Mouse (Mus musculus): ENCODE measurements around the gene Th. TPM values are rescaled to one million over a fixed set of nuclear protein-coding genes. Genes with fewer than 3 reads are reported as not detected.

The Th gene
- 3.2 and 3.7 TPM in 2 replicates for polyA plus RNA-seq (2014; fragmentation: Nextera tagmentation; extraction: Ambion mirVana)

DNA sequence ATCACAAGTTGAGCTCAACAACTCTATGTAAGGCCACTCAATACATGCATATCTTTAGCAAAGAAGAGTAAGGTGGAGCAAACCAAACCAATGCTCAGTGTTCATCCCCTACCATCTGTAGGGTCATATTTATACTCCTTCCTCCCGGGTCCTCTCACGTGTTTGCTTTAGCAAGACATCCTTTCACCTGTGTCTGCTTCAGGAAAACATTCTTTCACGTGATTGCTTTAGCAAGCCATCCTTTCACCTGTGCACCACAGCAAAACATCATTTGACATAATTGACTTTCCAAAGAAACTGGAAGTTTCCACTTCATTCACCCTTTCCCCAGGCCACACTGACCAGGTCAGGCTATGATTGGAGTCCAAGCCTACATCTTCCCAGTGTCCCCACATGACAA lies at the start of gene Th:
Gene Th, minus strand, starts transcription at position 101 of the 400 bp plus-strand sequence.
- H3K27ac ChIP-seq (ENCODE audit: low read length): no peak within 1 kb of the TSS; the same call in 1 of the 2 replicates

DNA sequence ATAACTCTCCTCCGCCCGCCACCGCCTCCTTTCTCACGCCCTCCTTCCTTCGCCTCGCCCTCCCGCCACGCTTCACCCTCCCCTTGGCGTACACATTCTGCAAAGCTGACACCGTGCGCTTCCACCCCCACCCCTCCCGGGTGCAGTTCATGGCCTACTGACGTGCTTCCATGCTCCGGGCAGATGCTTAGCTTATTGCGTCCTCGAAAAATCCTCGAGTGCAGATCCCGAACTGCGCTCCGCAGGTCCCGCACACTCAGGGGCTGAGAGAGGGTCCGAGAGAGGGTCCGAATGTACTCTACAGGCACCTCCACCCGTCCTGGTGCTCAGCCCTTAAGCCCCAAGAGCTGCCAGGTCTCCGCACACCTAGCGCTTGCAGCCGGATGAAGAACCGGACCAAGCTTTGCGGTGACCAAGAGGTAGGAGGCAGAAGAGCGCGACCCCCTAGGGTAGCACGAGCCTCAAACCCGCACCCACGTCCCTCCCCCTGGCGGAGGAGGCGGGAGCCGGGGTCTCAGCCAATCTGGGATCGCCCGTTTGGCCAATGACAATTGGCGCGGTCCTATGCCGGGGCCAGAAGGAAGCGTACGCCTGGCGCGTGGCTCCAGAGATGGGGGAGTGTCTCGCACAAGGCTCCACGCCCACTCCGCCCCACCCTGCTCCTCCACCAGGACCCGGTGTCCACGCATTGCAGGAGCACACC lies 38.0 kb upstream of the Th start, which contains the start of gene Ascl2:
Gene Ascl2, minus strand, starts transcription at position 456 of the 703 bp plus-strand sequence.
- Histone ChIP-seq H3K36me3 (ENCODE audit: control insufficient read depth, insufficient read depth, low read length) (no peaks in the 10 kb centered on the region), H3K9ac (replicated peaks; ENCODE audit: low read depth, low read length) (peak within 1 kb of the TSS; percentile 14; the same call in 1 of the 2 replicates), H3K27ac (ENCODE audit: low read length) (no peak within 1 kb of the TSS), H3K9me3 (ENCODE audit: control insufficient read depth, low read depth, low read length) (no peaks in the 10 kb centered on the region), H3K4me3 (ENCODE audit: low read depth, low read length) (peak within 1 kb of the TSS; percentile 38), H3K4me2 (replicated peaks; ENCODE audit: low read depth, low read length) (peak within 1 kb of the TSS; percentile 97), H3K27me3 (ENCODE audit: control insufficient read depth, insufficient read depth, low read length) (peaks cover 33% of the 10 kb centered on the region), H3K4me1 (ENCODE audit: control insufficient read depth, insufficient read depth, low read length) (peaks cover 13% of the 10 kb centered on the region; the same call in 1 of the 2 replicates)
- ATAC-seq (ENCODE audit: insufficient number of reproducible peaks, insufficient read depth, low FRiP score, low read depth): peak; percentile 44; the same call in 1 of the 2 replicates
- 2% methylated on average over 51 of the region's 51 CpGs for WGBS

More for the DNA sequence above, at the start of gene Th:
- no peak within 1 kb of the TSS for H3K4me2 ChIP-seq (replicated peaks; ENCODE audit: low read depth, low read length)
- H3K9ac ChIP-seq (replicated peaks; ENCODE audit: low read depth, low read length): no peak within 1 kb of the TSS
- no peak within 1 kb of the TSS for H3K4me3 ChIP-seq (ENCODE audit: low read depth, low read length)
- H3K9me3 ChIP-seq (ENCODE audit: control insufficient read depth, low read depth, low read length): no peaks in the 10 kb centered on the region
- no peaks in the 10 kb centered on the region for H3K36me3 ChIP-seq (ENCODE audit: control insufficient read depth, insufficient read depth, low read length)
- no peak for ATAC-seq (ENCODE audit: insufficient number of reproducible peaks, insufficient read depth, low FRiP score, low read depth)
- 86% methylated on average over 3 of the region's 3 CpGs for WGBS
- H3K4me1 ChIP-seq (ENCODE audit: control insufficient read depth, insufficient read depth, low read length): 0 out of 2 replicates have a peak, but pooled peaks cover 3% of the 10 kb centered on the region
- H3K27me3 ChIP-seq (ENCODE audit: control insufficient read depth, insufficient read depth, low read length): no peaks in the 10 kb centered on the region

DNA sequence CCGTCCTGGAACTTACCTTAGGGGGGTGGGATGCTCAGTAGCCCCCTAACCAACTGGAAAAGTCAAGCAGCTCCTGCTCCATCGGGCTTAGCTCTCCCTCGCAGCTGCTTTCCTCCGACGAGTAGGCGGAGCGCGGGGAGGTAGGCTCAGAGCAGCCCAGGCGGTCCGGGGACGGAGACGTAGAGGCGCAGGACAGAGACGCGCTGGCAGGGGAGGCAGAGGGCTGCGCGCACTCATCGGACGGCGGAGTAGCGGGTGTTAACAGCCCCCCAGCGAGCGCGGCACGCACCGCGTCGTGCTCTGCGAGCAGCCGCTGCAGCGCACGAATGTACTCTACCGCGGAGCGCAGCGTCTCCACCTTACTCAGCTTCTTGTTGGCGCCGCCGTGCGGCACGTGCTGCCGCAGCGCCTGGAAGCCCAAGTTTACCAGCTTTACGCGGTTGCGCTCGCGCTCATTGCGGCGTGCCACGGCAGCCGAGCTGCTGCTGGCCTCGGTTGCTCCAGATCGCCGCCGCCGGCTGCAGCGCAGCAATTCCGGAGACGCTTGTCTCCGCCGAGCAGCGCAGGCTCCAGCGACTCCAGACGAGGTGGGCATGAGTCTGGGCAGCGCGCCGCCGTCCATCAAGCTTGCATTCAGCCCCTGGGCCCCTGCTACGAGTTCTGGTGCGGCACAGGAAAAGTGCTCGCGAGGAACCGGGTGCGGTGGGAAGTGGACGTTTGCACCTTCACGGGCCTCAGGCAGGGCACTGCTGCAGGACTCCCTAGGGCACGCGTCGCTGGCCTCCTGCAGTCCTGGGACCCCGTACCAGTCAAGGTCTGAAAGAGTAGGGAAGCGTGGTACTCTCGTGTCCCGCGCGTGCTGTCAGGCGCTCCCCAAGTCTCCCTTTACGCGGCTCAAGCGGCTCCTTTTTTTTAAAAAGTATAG lies 37.2 kb upstream of the Th start:
- Histone ChIP-seq H3K27ac (ENCODE audit: low read length) (no peak overlapping the region), H3K27me3 (ENCODE audit: control insufficient read depth, insufficient read depth, low read length) (peaks cover 33% of the 10 kb centered on the region), H3K4me1 (ENCODE audit: control insufficient read depth, insufficient read depth, low read length) (peaks cover 13% of the 10 kb centered on the region; the same call in 1 of the 2 replicates), H3K4me3 (ENCODE audit: low read depth, low read length) (peak overlapping the region; percentile 38), H3K4me2 (replicated peaks; ENCODE audit: low read depth, low read length) (peak overlapping the region; percentile 97), H3K9ac (replicated peaks; ENCODE audit: low read depth, low read length) (peak overlapping the region; percentile 14; the same call in 1 of the 2 replicates), H3K36me3 (ENCODE audit: control insufficient read depth, insufficient read depth, low read length) (no peaks in the 10 kb centered on the region), H3K9me3 (ENCODE audit: control insufficient read depth, low read depth, low read length) (no peaks in the 10 kb centered on the region)
- ATAC-seq (ENCODE audit: insufficient number of reproducible peaks, insufficient read depth, low FRiP score, low read depth): peak; percentile 61
- under 1% methylated on average over 89 of the region's 90 CpGs for WGBS

DNA sequence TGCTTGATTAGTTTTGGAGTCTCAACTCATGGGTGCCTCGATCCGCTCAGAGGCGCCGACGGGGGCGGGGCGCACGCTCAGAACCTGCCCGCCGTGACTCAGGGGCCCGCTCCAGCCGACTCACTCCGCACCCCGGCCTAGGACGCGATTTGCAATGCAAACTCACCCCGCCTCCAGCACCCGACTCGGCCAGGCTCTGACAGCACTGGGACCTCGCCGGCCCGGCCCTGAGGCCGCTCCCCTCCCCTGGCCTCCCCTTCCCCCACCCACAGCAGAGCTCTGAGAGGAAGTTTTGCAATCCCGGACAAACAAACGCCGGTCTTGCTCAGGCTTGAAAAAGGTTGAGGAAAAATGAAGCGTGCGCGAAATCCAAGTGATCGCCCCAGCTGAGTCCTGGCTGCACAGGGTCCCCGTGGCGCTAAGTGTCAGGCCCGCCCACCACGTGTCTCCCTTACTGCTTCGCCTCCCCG lies 36.5 kb upstream of the Th start:
- Histone ChIP-seq H3K4me1 (ENCODE audit: control insufficient read depth, insufficient read depth, low read length) (peaks cover 13% of the 10 kb centered on the region; the same call in 1 of the 2 replicates), H3K4me3 (ENCODE audit: low read depth, low read length) (peak overlapping the region; percentile 38), H3K9me3 (ENCODE audit: control insufficient read depth, low read depth, low read length) (no peaks in the 10 kb centered on the region), H3K4me2 (replicated peaks; ENCODE audit: low read depth, low read length) (peak overlapping the region; percentile 97), H3K27ac (ENCODE audit: low read length) (no peak overlapping the region), H3K36me3 (ENCODE audit: control insufficient read depth, insufficient read depth, low read length) (no peaks in the 10 kb centered on the region), H3K27me3 (ENCODE audit: control insufficient read depth, insufficient read depth, low read length) (peaks cover 33% of the 10 kb centered on the region), H3K9ac (replicated peaks; ENCODE audit: low read depth, low read length) (peak overlapping the region; percentile 14; the same call in 1 of the 2 replicates)
- WGBS: under 1% methylated on average over 36 of the region's 36 CpGs
- ATAC-seq (ENCODE audit: insufficient number of reproducible peaks, insufficient read depth, low FRiP score, low read depth): peak; percentile 80

DNA sequence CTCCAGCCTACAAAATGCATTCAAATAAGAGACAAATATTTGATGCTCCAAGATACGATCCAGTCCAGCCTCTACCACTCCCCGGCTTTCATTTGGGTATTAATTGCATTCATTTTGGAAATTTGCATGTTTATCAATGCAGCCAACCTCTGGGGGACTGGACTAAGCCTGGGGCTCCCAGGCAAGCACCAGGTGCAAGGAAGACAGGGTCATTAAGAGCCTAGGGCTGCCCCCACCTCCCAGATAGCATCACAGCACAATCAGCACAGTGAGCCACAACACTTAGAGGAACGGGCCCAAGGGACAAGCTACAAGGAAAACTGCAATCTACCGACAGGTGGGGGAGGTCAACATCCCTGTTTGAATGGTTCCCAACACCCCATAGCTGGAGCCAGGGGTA lies 28.8 kb upstream of the Th start:
- H3K27ac ChIP-seq (ENCODE audit: low read length): no peak overlapping the region
- H3K9ac ChIP-seq (replicated peaks; ENCODE audit: low read depth, low read length): no peak overlapping the region
- H3K27me3 ChIP-seq (ENCODE audit: control insufficient read depth, insufficient read depth, low read length): no peaks in the 10 kb centered on the region
- WGBS: 77% methylated on average over 4 of the region's 4 CpGs
- no peaks in the 10 kb centered on the region for H3K9me3 ChIP-seq (ENCODE audit: control insufficient read depth, low read depth, low read length)
- H3K4me2 ChIP-seq (replicated peaks; ENCODE audit: low read depth, low read length): no peak overlapping the region
- H3K36me3 ChIP-seq (ENCODE audit: control insufficient read depth, insufficient read depth, low read length): no peaks in the 10 kb centered on the region
- no peaks in the 10 kb centered on the region for H3K4me1 ChIP-seq (ENCODE audit: control insufficient read depth, insufficient read depth, low read length)
- ATAC-seq (ENCODE audit: insufficient number of reproducible peaks, insufficient read depth, low FRiP score, low read depth): no peak
- H3K4me3 ChIP-seq (ENCODE audit: low read depth, low read length): no peak overlapping the region

DNA sequence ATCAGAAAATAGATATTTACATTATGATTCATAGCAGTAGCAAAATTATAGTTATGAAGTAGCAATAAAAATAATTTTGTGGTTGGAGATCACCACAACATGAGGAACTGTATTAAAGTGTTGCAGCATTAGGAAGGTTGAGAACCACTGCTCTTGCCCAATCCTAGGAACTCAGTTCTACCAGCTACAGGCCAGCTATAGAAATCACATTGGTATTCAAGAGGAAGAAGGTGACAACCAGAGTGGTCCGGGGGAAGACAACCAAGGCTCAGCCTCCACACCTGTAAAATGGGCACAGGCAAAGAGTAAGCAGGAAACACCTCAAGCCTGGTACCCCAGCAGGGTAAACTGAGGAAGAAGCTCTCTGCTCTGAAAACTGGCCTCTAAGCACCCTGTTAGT lies 27.9 kb upstream of the Th start:
- Histone ChIP-seq H3K4me1 (ENCODE audit: control insufficient read depth, insufficient read depth, low read length) (no peaks in the 10 kb centered on the region), H3K4me3 (ENCODE audit: low read depth, low read length) (no peak overlapping the region)
- 86% methylated on average over 1 of the region's 1 CpGs for WGBS

DNA sequence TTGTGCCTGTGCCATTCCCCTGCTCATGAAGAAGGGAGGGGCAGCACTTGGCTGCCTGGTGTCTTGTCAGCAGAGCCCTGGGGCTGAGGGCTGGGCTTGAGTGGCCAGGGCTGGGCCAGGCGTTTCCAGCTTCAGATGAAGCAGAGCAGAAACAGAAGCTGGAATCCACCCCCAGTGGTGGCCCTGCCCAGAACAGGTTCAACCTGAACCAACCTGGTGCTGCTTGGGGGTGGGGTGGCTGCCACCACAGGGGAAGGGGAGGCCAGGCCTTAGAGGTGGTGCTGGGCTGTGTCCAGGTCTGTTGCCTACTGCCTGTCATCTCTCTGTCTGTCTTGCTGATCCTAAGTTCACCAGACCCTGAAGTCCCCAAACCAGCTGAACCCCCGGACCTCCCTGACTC lies 25.1 kb upstream of the Th start:
- Histone ChIP-seq H3K27me3 (ENCODE audit: control insufficient read depth, insufficient read depth, low read length) (no peaks in the 10 kb centered on the region), H3K4me1 (ENCODE audit: control insufficient read depth, insufficient read depth, low read length) (no peaks in the 10 kb centered on the region), H3K27ac (ENCODE audit: low read length) (no peak overlapping the region), H3K9ac (replicated peaks; ENCODE audit: low read depth, low read length) (no peak overlapping the region), H3K4me3 (ENCODE audit: low read depth, low read length) (no peak overlapping the region), H3K4me2 (replicated peaks; ENCODE audit: low read depth, low read length) (no peak overlapping the region), H3K9me3 (ENCODE audit: control insufficient read depth, low read depth, low read length) (no peaks in the 10 kb centered on the region), H3K36me3 (ENCODE audit: control insufficient read depth, insufficient read depth, low read length) (no peaks in the 10 kb centered on the region)
- 71% methylated on average over 2 of the region's 2 CpGs for WGBS
- peak; percentile 74 for ATAC-seq (ENCODE audit: insufficient number of reproducible peaks, insufficient read depth, low FRiP score, low read depth)

More for the DNA sequence above, 27.9 kb upstream of the Th start:
- ATAC-seq (ENCODE audit: insufficient number of reproducible peaks, insufficient read depth, low FRiP score, low read depth): no peak
- Histone ChIP-seq H3K27ac (ENCODE audit: low read length) (no peak overlapping the region), H3K9me3 (ENCODE audit: control insufficient read depth, low read depth, low read length) (no peaks in the 10 kb centered on the region), H3K4me2 (replicated peaks; ENCODE audit: low read depth, low read length) (no peak overlapping the region), H3K27me3 (ENCODE audit: control insufficient read depth, insufficient read depth, low read length) (no peaks in the 10 kb centered on the region), H3K9ac (replicated peaks; ENCODE audit: low read depth, low read length) (no peak overlapping the region), H3K36me3 (ENCODE audit: control insufficient read depth, insufficient read depth, low read length) (no peaks in the 10 kb centered on the region)

DNA sequence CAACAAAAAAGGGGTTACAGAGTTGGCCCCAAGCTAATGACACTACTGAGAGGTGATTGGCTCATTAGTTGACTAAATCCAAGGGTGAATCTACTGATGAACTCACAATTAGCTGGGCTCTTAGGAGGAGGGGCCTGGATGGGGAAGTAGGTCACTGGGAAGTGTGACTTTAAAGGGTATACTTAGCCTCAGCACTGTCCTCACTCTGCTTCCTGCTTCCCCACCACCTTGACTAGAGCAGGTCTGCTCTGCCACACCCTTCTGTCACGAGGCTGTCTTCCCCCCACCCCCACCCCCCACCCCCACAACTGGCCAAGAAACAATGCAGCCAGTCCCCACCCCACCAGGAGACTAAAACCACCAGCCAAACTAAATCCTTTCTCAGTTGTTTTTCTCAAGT lies 18.6 kb upstream of the Th start:
- no peak overlapping the region for H3K4me3 ChIP-seq (ENCODE audit: low read depth, low read length)
- no peaks in the 10 kb centered on the region for H3K4me1 ChIP-seq (ENCODE audit: control insufficient read depth, insufficient read depth, low read length)
- H3K9ac ChIP-seq (replicated peaks; ENCODE audit: low read depth, low read length): no peak overlapping the region
- ATAC-seq (ENCODE audit: insufficient number of reproducible peaks, insufficient read depth, low FRiP score, low read depth): no peak
- no peaks in the 10 kb centered on the region for H3K27me3 ChIP-seq (ENCODE audit: control insufficient read depth, insufficient read depth, low read length)
- 11% methylated on average over 1 of the region's 1 CpGs for WGBS
- H3K27ac ChIP-seq (ENCODE audit: low read length): no peak overlapping the region
- no peaks in the 10 kb centered on the region for H3K36me3 ChIP-seq (ENCODE audit: control insufficient read depth, insufficient read depth, low read length)
- no peaks in the 10 kb centered on the region for H3K9me3 ChIP-seq (ENCODE audit: control insufficient read depth, low read depth, low read length)
- H3K4me2 ChIP-seq (replicated peaks; ENCODE audit: low read depth, low read length): no peak overlapping the region
